Mouse (Mus musculus): ENCODE results near the gene Zkscan16. TPM values are rescaled to one million over a fixed set of nuclear protein-coding genes. Genes with fewer than 3 reads are reported as not detected.
A peak's percentile ranks its signal among the peaks of the same experiment; 100 is the strongest.

The Zkscan16 gene
- polyA plus RNA-seq (2016; fragmentation: Nextera tagmentation; extraction: Ambion mirVana): 1.2 and 1.3 TPM in 2 replicates

DNA sequence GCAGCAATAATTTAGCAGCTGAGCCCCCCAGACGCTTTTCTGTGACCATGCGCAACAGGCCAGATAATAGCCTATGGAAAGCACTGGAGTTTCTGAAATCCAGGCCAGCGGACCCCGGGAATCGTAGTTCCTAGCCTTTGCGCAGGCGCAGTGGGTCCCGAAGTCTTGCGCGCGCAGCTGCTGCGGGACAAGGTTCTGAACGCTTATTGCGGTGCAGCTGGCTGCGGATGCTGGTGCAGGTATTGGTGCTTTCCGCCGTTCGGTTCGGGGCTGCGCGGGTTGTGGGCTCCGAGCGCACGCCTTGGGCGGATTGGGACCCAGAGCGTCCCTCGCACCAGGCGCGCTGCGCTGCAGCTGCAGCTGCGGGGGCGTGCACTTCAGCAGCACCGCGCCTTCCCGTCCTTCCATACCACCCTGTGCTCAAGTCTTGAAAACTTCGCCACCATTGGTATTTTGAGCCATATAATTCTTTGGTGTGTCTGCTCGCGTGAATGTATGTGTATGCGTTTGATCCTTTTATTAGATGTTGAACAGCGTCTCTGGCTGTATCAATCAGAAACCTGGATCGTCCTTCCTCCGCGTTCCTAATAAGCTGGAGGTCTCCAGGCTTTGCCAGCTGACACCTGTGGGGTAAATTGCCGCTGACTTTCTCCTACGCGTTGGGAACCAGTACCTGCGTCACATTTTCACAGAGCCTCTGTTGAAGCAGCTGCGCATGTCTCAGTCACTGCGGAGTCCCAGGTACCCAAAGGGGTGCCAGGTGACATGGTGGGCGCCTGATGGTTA lies at the start of gene Zkscan16:
Gene Zkscan16, plus strand, starts transcription at position 209 of the 786 bp plus-strand sequence.
- peak; percentile 90 for ATAC-seq (ENCODE audit: low FRiP score)
- Histone ChIP-seq H3K4me3 (replicated peaks) (peak within 1 kb of the TSS; percentile 64), H3K9me3 (no peaks in the 10 kb centered on the region), H3K4me1 (peaks cover 11% of the 10 kb centered on the region), H3K27ac (no peak within 1 kb of the TSS), H3K27me3 (peaks cover 7% of the 10 kb centered on the region; the same call in 1 of the 2 replicates), H3K4me2 (peak within 1 kb of the TSS; percentile 74), H3K36me3 (replicated peaks) (no peaks in the 10 kb centered on the region), H3K9ac (peak within 1 kb of the TSS; percentile 68)
- 1% methylated on average over 50 of the region's 50 CpGs for WGBS

DNA sequence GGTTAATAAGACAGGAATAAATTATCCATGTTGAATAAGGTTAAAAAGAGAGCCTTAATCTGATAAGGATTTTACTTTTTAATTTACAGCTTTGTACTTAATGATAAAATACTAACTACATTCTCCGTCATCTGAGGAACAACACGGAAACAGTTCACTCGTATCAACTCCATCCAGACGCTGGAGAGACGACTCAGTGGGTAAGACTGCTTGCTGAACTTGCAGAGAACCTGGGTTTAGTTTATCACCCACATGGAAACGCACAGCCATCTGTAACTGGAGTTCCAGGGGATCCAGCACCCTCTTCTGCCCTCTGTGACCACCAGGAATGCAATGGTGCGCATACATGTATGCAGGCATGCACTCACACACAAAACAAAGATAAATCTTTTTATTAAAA lies 49.0 kb upstream of the Zkscan16 start:
- H3K27me3 ChIP-seq: no peaks in the 10 kb centered on the region
- no peak overlapping the region for H3K4me2 ChIP-seq
- H3K27ac ChIP-seq: no peak overlapping the region
- H3K9ac ChIP-seq: no peak overlapping the region
- H3K4me1 ChIP-seq: no peaks in the 10 kb centered on the region
- 89% methylated on average over 7 of the region's 7 CpGs for WGBS
- no peak for ATAC-seq (ENCODE audit: low FRiP score)
- no peaks in the 10 kb centered on the region for H3K9me3 ChIP-seq
- H3K36me3 ChIP-seq (replicated peaks): no peaks in the 10 kb centered on the region
- H3K4me3 ChIP-seq (replicated peaks): no peak overlapping the region

DNA sequence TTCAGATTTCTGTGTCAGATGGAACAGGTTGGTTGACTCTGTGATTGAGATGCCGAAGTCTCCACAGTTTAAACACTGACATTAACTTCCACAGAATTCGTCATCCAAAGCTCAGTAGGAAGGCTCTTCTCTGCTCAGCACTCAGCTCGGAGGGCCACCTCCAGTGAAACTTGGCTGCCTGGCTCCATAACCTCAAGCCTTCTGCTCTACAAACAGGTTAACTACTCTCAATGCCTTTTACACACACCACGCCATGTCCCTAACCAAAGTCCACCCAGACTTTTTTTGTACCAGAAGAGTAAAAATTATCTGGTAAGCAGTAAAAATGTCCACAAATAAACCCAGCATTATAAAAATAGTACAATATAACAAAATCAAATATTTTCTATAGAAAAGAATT lies 46.0 kb upstream of the Zkscan16 start:
- no peaks in the 10 kb centered on the region for H3K9me3 ChIP-seq
- no peak overlapping the region for H3K9ac ChIP-seq
- no peaks in the 10 kb centered on the region for H3K27me3 ChIP-seq
- no peak overlapping the region for H3K27ac ChIP-seq
- 73% methylated on average over 4 of the region's 4 CpGs for WGBS
- H3K4me3 ChIP-seq (replicated peaks): no peak overlapping the region
- H3K4me2 ChIP-seq: no peak overlapping the region
- H3K4me1 ChIP-seq: no peaks in the 10 kb centered on the region
- no peak for ATAC-seq (ENCODE audit: low FRiP score)
- H3K36me3 ChIP-seq (replicated peaks): no peaks in the 10 kb centered on the region

DNA sequence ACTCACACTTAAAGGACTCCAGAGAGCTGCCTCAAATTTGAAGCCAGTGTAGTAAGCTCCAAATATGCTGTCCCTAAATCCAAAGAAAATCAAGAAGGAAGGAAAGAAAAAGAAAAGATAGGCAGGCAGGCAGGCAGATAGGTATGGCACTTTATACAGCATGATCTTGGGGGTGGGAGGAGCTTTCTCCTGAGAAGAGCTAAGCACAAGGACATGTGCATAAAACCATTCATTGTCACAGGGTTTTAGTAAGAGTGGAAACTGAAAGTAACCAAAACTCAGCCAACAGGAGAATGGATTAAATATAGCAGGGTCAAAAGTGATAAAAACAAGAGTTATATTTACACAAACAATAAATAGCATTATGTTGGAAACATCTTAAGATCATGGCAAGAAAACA lies 45.1 kb upstream of the Zkscan16 start:
- Histone ChIP-seq H3K4me1 (0 out of 2 replicates have a peak, but pooled peaks cover 2% of the 10 kb centered on the region), H3K27ac (no peak overlapping the region), H3K27me3 (no peaks in the 10 kb centered on the region), H3K4me3 (replicated peaks) (no peak overlapping the region), H3K9ac (no peak overlapping the region), H3K4me2 (no peak overlapping the region), H3K9me3 (no peaks in the 10 kb centered on the region), H3K36me3 (replicated peaks) (no peaks in the 10 kb centered on the region)
- ATAC-seq (ENCODE audit: low FRiP score): no peak

DNA sequence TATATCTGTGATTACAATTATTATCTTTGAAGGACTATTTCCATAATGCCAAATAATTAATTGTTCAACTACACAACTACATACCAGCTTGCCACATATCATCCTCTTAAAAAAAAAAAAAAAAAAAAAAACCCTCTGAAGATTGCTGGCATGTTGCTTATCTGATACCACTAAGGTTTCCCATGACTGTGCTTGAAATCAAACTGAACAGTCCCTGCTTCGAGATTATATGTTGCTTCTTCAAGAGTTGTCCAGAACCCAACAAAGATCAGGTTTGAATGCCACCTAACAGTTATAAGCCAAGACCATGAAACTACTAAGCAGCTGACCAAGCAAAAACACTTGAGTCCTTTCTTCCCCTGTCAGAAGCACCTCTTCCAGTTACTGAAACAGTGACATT lies 36.0 kb upstream of the Zkscan16 start:
- no peak for ATAC-seq (ENCODE audit: low FRiP score)
- no peaks in the 10 kb centered on the region for H3K9me3 ChIP-seq
- H3K27me3 ChIP-seq: no peaks in the 10 kb centered on the region
- H3K36me3 ChIP-seq (replicated peaks): no peaks in the 10 kb centered on the region
- H3K27ac ChIP-seq: no peak overlapping the region
- no peak overlapping the region for H3K9ac ChIP-seq
- no peak overlapping the region for H3K4me2 ChIP-seq
- no peak overlapping the region for H3K4me3 ChIP-seq (replicated peaks)
- peaks cover 15% of the 10 kb centered on the region for H3K4me1 ChIP-seq
- WGBS: 95% methylated on average over 1 of the region's 1 CpGs

DNA sequence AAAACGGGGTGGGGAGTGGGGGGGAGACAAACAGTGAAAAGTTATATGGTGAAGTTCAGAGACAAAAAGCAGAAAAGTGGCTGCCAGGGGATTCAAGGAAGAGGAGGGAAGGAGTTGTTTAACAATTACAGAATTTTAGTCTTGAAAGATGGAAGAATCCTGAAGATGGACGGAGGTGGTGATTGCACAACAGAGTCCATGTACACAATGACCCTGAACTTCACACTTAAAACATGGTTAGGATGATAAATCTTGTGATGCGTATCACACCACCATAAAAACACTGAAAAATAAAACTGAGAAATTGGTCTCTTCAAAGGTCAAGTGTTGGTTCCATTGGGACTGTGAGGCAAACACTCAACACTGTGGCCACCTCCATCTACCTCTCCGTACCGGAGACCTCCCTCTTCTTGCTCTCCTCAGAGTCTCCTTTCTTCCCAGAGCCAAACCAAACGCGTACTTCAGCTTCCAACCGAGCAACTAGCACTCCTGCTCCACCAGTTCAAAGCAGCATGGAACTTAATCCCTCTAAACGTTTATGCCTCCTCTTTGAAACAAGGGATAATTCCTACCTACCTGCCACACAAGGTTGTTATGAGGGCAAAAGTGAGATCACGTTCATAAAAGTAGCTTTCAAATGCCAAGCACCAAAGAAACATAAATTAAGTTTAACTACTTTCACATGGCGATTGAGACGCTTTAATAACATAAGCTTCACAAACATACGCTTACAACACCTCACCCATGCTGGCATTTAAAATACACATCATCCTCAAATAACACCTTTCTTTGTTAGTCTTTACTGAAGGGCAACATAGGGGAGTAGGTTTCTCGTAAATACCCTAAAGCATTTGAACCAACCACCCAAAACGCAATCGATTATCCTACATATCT lies 33.0 kb upstream of the Zkscan16 start:
- peak overlapping the region; percentile 73 for H3K4me2 ChIP-seq
- H3K9ac ChIP-seq: peak overlapping the region; percentile 96
- no peaks in the 10 kb centered on the region for H3K9me3 ChIP-seq
- no peak for ATAC-seq (ENCODE audit: low FRiP score)
- WGBS: 32% methylated on average over 16 of the region's 16 CpGs
- H3K27me3 ChIP-seq: no peaks in the 10 kb centered on the region
- peak overlapping the region; percentile 93 for H3K4me3 ChIP-seq (replicated peaks)
- H3K36me3 ChIP-seq (replicated peaks): no peaks in the 10 kb centered on the region
- peaks cover 18% of the 10 kb centered on the region for H3K4me1 ChIP-seq
- 0 out of 2 replicates have a peak overlapping the region, but pooled peaks have one; percentile 98 for H3K27ac ChIP-seq

- H3K9me3 ChIP-seq: no peaks in the 10 kb centered on the region
- peak overlapping the region; percentile 93 for H3K4me3 ChIP-seq (replicated peaks)
- peaks cover 18% of the 10 kb centered on the region for H3K4me1 ChIP-seq
- peak overlapping the region; percentile 73 for H3K4me2 ChIP-seq
- H3K36me3 ChIP-seq (replicated peaks): no peaks in the 10 kb centered on the region
- ATAC-seq (ENCODE audit: low FRiP score): peak; percentile 62
- WGBS: under 1% methylated on average over 55 of the region's 56 CpGs
- peak overlapping the region; percentile 96 for H3K9ac ChIP-seq
- H3K27me3 ChIP-seq: no peaks in the 10 kb centered on the region
- H3K27ac ChIP-seq: peak overlapping the region; percentile 98
Measured at GRCm38 (mm10) chr4:58911069-58911830, 32.2 kb upstream of the Zkscan16 start.

DNA sequence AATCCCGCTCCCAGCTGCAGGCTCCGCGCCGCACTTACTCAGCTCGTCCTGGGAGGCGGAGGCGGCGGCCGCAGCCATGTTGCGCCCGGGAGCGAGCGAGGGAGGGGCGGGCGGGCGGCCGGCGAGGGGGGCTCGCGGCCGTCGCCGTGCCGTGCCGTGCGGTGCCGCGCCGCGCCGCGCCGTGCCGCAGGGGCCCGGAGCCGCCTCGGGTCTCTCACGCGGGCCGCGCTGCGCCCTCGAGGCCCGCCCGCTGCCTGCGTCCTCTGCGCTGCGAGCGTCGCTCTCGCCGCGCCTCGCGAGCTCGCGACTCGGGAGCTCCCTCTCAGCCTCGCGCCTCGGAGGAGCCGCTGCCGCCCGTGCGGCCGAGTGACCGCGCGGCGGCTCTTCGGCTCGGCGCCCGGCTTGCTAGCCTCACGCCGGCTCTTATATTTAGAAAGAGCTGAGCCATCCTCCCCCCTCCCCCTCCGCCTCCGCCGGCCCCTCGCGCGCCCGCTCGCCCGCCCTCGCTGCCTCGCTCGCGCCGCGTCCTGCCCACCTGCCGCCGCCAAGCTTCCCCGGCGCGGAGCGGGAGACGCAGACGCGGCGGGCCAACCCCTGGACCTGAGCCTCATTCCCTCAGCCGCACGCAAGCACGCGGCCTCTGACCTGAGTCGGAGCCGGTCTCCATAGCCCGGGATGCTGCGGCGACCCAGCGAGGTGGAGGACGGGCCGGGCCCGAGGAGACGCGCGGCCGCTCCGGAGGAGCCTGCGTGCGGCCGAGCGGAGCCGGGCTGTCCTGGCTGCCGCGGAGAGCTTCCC lies 31.4 kb upstream of the Zkscan16 start:
- H3K36me3 ChIP-seq (replicated peaks): no peaks in the 10 kb centered on the region
- no peaks in the 10 kb centered on the region for H3K27me3 ChIP-seq
- H3K4me2 ChIP-seq: peak overlapping the region; percentile 73
- peak overlapping the region; percentile 96 for H3K9ac ChIP-seq
- H3K4me1 ChIP-seq: peaks cover 18% of the 10 kb centered on the region
- ATAC-seq (ENCODE audit: low FRiP score): peak; percentile 81
- peak overlapping the region; percentile 93 for H3K4me3 ChIP-seq (replicated peaks)
- peak overlapping the region; percentile 98 for H3K27ac ChIP-seq
- under 1% methylated on average over 112 of the region's 126 CpGs for WGBS
- no peaks in the 10 kb centered on the region for H3K9me3 ChIP-seq

DNA sequence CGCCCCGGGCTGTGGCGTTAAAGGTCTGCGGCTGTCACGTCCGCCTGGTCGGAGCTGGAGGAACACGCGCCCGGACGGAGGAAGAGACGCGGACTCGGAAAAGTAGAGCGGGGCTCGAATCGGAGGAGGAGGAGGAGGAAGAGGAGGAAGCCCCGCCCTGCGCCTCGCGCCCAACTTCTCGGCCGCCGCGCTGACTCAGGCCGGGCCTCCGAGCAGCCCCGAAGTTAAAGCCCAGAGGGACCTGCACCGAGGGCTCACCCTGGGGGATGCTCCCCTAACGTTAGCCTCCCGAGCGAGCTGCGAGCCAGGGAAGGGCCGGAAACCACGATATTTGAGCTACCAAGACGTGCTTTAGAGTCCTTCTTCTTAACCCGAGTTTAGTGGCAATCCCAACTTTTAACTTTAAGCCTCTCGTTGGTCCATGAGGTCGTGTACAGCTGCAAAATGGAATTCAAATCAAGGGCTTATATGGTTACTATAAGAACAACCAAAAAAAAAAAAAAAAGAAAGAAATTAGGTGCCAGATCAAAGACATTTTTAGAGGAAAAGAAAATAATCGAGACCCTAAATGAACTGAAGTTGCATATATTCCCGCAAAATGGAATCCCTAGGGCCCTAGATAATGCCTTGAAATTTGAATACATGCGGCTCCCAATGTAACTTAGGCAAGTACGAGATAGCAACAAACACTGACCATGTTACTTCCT lies 30.6 kb upstream of the Zkscan16 start, which contains the start of gene Ecpas:
Gene Ecpas, minus strand, starts transcription at position 121 of the 707 bp plus-strand sequence.
- Histone ChIP-seq H3K27me3 (no peaks in the 10 kb centered on the region), H3K9me3 (no peaks in the 10 kb centered on the region), H3K4me1 (peaks cover 18% of the 10 kb centered on the region), H3K9ac (peak within 1 kb of the TSS; percentile 96), H3K4me2 (peak within 1 kb of the TSS; percentile 73), H3K36me3 (replicated peaks) (no peaks in the 10 kb centered on the region), H3K27ac (peak within 1 kb of the TSS; percentile 98), H3K4me3 (replicated peaks) (peak within 1 kb of the TSS; percentile 93)
- WGBS: 3% methylated on average over 43 of the region's 43 CpGs
- peak; percentile 70 for ATAC-seq (ENCODE audit: low FRiP score)

GRCm38 (mm10) chr4:58913336-58914026 lies 29.9 kb upstream of the Zkscan16 start:
- H3K9ac ChIP-seq: no peak overlapping the region
- no peaks in the 10 kb centered on the region for H3K9me3 ChIP-seq
- 69% methylated on average over 3 of the region's 3 CpGs for WGBS
- ATAC-seq (ENCODE audit: low FRiP score): no peak
- H3K36me3 ChIP-seq (replicated peaks): no peaks in the 10 kb centered on the region
- H3K4me1 ChIP-seq: peaks cover 18% of the 10 kb centered on the region
- no peaks in the 10 kb centered on the region for H3K27me3 ChIP-seq
- peak overlapping the region; percentile 93; the same call in 1 of the 2 replicates for H3K4me3 ChIP-seq (replicated peaks)
- H3K4me2 ChIP-seq: peak overlapping the region; percentile 73
- H3K27ac ChIP-seq: no peak overlapping the region

Data from forebrain, embryonic 12.5 days (tissue).